ENCODE assay signal across 9 mouse cellular contexts in the genomic region with DNA sequence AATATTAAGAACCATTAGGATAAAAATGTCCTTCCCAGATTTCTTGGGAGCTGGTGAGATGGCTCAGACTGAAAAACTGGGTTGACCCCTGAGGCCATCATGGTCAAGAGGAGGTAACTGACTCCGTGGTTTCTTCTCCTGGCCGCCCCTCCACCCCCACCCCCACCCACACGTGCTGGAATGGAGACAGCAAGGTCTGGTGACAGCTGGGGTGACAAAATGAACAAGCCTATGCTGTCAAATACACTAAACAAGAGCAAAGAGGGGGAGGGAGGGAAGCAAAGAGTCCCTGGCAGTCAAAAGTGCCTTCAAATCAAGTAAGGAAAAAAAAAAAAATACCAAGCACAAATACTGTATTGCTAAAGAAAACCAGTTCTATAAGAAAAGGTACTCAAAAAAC. TPM values are rescaled to one million over a fixed set of nuclear protein-coding genes. Genes with fewer than 3 reads are reported as not detected.
DNase-seq lines count a peak whose midpoint lies in the region; ATAC-seq lines count a peak whose summit lies in the region.
"Had no signal": no experiment of that assay in that cellular context is flagged by ENCODE, and none has a peak within 500 bp of the region (broad histone marks: within the 10 kb centered on the region; RNA-seq: fewer than 3 reads in every experiment).

No protein-coding gene starts in this region.

- H3K27ac ChIP-seq in kidney, embryonic 15.5 days = no peak overlapping the region
- H3K27ac ChIP-seq in embryonic facial prominence, embryonic 13.5 days = no peak overlapping the region
- no peak overlapping the region for H3K27ac ChIP-seq in intestine, embryonic 14.5 days (ENCODE audit: low read depth)
- H3K27ac ChIP-seq in midbrain, embryonic 16.5 days (ENCODE audit: low read length) = no peak overlapping the region

- H3K4me1 ChIP-seq in kidney, embryonic 15.5 days = peaks cover 27% of the 10 kb centered on the region
- H3K4me1 ChIP-seq in embryonic facial prominence, embryonic 13.5 days = peaks cover 26% of the 10 kb centered on the region
- peaks cover 23% of the 10 kb centered on the region for H3K4me1 ChIP-seq in intestine, embryonic 14.5 days (replicated peaks; ENCODE audit: control insufficient read depth, insufficient read depth, low read length)
- peaks cover 32% of the 10 kb centered on the region for H3K4me1 ChIP-seq in midbrain, embryonic 16.5 days (ENCODE audit: control insufficient read depth, insufficient read depth, low read length)

- peak overlapping the region; percentile 80 for H3K4me3 ChIP-seq in kidney, embryonic 15.5 days (replicated peaks)
- peak overlapping the region; percentile 97 for H3K4me3 ChIP-seq in embryonic facial prominence, embryonic 13.5 days
- peak overlapping the region; percentile 70 for H3K4me3 ChIP-seq in intestine, embryonic 14.5 days (ENCODE audit: low read depth, low read length)
- H3K4me3 ChIP-seq in midbrain, embryonic 16.5 days (ENCODE audit: low read depth, low read length) = peak overlapping the region; percentile 94

- no peaks in the 10 kb centered on the region for H3K27me3 ChIP-seq in kidney, embryonic 15.5 days
- no peaks in the 10 kb centered on the region for H3K27me3 ChIP-seq in embryonic facial prominence, embryonic 13.5 days
- H3K27me3 ChIP-seq in intestine, embryonic 14.5 days (replicated peaks; ENCODE audit: control insufficient read depth, insufficient read depth, low read length) = no peaks in the 10 kb centered on the region
- H3K27me3 ChIP-seq in midbrain, embryonic 16.5 days (ENCODE audit: control insufficient read depth, insufficient read depth, low read depth, low read length) = no peaks in the 10 kb centered on the region

- 0 out of 2 replicates have a peak overlapping the region, but pooled peaks have one; percentile 21 for H3K9ac ChIP-seq in kidney, embryonic 15.5 days
- H3K9ac ChIP-seq in embryonic facial prominence, embryonic 13.5 days = peak overlapping the region; percentile 51; the same call in 1 of the 2 replicates
- H3K9ac ChIP-seq in intestine, embryonic 14.5 days (ENCODE audit: low read length) = peak overlapping the region; percentile 21; the same call in 1 of the 2 replicates
- no peak overlapping the region for H3K9ac ChIP-seq in midbrain, embryonic 16.5 days (ENCODE audit: low read depth, low read length)

- no peak for DNase-seq in kidney, postnatal 36 days
- DNase-seq in intestine, embryonic 14.5 days (ENCODE audit: low spot score) = no peak
- DNase-seq in yolk sac, embryonic 10.5 days (ENCODE audit: low spot score) = no peak
- DNase-seq in cerebellum, postnatal 25 days = no peak
- DNase-seq: kidney, adult 2 months had no signal

- ATAC-seq in kidney, embryonic 15.5 days (replicated peaks; ENCODE audit: low FRiP score) = no peak
- ATAC-seq in embryonic facial prominence, embryonic 13.5 days (ENCODE audit: insufficient number of reproducible peaks, insufficient read depth, low FRiP score, low TSS enrichment, low read depth) = no peak
- ATAC-seq in intestine, embryonic 14.5 days (replicated peaks; ENCODE audit: low FRiP score, low TSS enrichment, low read depth) = no peak
- ATAC-seq in midbrain, embryonic 16.5 days = no peak
- no peak for ATAC-seq in megakaryocyte-erythroid progenitor cell, adult 5-6 weeks (replicated peaks; ENCODE audit: low FRiP score, low TSS enrichment, poor library complexity, severe bottlenecking)

- peaks cover 12% of the 10 kb centered on the region; the same call in 1 of the 2 replicates for H3K36me3 ChIP-seq in kidney, embryonic 15.5 days
- H3K36me3 ChIP-seq in embryonic facial prominence, embryonic 13.5 days = peaks cover 13% of the 10 kb centered on the region
- peaks cover 19% of the 10 kb centered on the region for H3K36me3 ChIP-seq in intestine, embryonic 14.5 days (ENCODE audit: control insufficient read depth, insufficient read depth, low read length)
- peaks cover 4% of the 10 kb centered on the region; the same call in 1 of the 2 replicates for H3K36me3 ChIP-seq in midbrain, embryonic 16.5 days (ENCODE audit: control insufficient read depth, insufficient read depth, low read length)

- WGBS in kidney, embryonic 15.5 days = 8% methylated on average over 3 of the region's 3 CpGs
- 17% methylated on average over 3 of the region's 3 CpGs for WGBS in embryonic facial prominence, embryonic 13.5 days
- WGBS in intestine, embryonic 14.5 days = 26% methylated on average over 3 of the region's 3 CpGs
- 36% methylated on average over 3 of the region's 3 CpGs for WGBS in midbrain, embryonic 16.5 days

- no peaks in the 10 kb centered on the region for H3K9me3 ChIP-seq in kidney, embryonic 15.5 days (replicated peaks)
- H3K9me3 ChIP-seq in embryonic facial prominence, embryonic 13.5 days = no peaks in the 10 kb centered on the region
- no peaks in the 10 kb centered on the region for H3K9me3 ChIP-seq in intestine, embryonic 14.5 days (ENCODE audit: control insufficient read depth, low read length)
- no peaks in the 10 kb centered on the region for H3K9me3 ChIP-seq in midbrain, embryonic 16.5 days (replicated peaks; ENCODE audit: control insufficient read depth, low read length, poor library complexity, severe bottlenecking)

- peak overlapping the region; percentile 74 for H3K4me2 ChIP-seq in kidney, embryonic 15.5 days
- H3K4me2 ChIP-seq in embryonic facial prominence, embryonic 13.5 days = peak overlapping the region; percentile 76
- H3K4me2 ChIP-seq in intestine, embryonic 14.5 days (ENCODE audit: low read length) = peak overlapping the region; percentile 62
- H3K4me2 ChIP-seq in midbrain, embryonic 16.5 days (ENCODE audit: low read length) = peak overlapping the region; percentile 91

RNA-seq across cellular contexts. Expression of gene Dhx15, which starts 2.1 kb away (rescaled TPM):
- 177 and 182 TPM in 2 replicates for polyA plus RNA-seq in kidney, embryonic 15.5 days (2015; fragmentation: Nextera tagmentation; extraction: Ambion mirVana)
- 176 and 178 TPM in 2 replicates for polyA plus RNA-seq in embryonic facial prominence, embryonic 13.5 days (2015; fragmentation: Nextera tagmentation; extraction: Ambion mirVana)
- 95.9 and 96.3 TPM in 2 replicates for polyA plus RNA-seq in intestine, embryonic 14.5 days (2014; fragmentation: Nextera tagmentation; extraction: Ambion mirVana)
- polyA plus RNA-seq in midbrain, embryonic 16.5 days (2015; fragmentation: Nextera tagmentation; extraction: Ambion mirVana) = 117 and 127 TPM in 2 replicates
- 258 and 281 TPM in 2 replicates for total RNA-seq in megakaryocyte-erythroid progenitor cell, adult 5-6 weeks (2014; fragmentation: Nextera tagmentation)
- total RNA-seq in megakaryocyte-erythroid progenitor cell, adult 5-6 weeks (2017) = 371 and 387 TPM in 2 replicates
